Mouse (Mus musculus): ENCODE data around the gene Tlr6. TPM values are rescaled to one million over a fixed set of nuclear protein-coding genes. Genes with fewer than 3 reads are reported as not detected.

The Tlr6 gene
- total and polyA plus RNA-seq, 2 experiments from 2014 or later, result 0.38 to 0.41 TPM

DNA sequence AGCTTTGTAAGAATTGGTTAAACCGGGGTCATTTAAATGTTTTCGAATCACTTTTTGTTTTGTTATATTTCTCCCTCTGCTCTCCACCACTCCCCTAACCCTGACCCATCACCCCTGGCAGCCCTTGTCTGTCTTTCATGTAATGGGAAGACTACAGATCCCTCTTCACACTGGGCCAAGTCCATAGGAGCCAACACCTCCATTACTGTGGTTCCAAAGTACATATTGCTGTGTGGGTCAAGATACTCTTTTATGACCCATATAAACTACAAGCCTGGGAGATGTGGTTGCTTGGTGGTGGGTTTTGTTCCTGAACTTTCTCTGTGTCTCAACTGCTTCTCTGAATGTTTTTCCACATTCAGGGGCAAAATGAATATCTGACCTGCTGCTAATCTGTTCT lies 35.5 kb upstream of the Tlr6 start:
- no peak for DNase-seq (ENCODE audit: low spot score)

DNA sequence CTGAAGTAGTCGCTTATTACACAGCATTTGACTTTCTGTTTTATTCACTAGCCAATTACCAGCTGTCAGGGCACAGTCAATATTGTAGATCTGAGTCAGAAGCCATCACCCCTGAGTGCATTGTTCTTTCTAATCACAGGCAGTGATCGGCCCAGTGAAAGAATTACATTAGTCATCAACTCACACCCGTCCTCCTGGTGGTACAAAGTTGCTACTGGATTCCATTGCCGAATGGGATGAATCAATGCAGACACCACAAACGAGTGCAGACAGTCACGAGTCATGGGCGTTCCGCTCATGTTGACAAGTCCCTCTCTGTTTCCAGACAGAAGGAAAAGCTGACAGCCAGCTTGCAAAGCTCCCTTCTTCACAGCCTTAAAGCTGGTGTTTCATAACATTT lies 32.6 kb upstream of the Tlr6 start:
- Histone ChIP-seq H3K4me1 (ENCODE audit: insufficient read depth, low read length) (no peaks in the 10 kb centered on the region), H3K27ac (ENCODE audit: low read depth, low read length) (no peak overlapping the region), H3K9me3 (ENCODE audit: low read length) (no peaks in the 10 kb centered on the region), H3K36me3 (ENCODE audit: insufficient read depth, low read length) (no peaks in the 10 kb centered on the region), H3K9ac (replicated peaks; ENCODE audit: low read length, poor library complexity, severe bottlenecking) (no peak overlapping the region), H3K27me3 (ENCODE audit: insufficient read depth, low read length) (no peaks in the 10 kb centered on the region), H3K4me2 (ENCODE audit: low read depth, low read length, poor library complexity, severe bottlenecking) (no peak overlapping the region), H3K4me3 (ENCODE audit: low read depth, low read length) (no peak overlapping the region)
- DNase-seq (ENCODE audit: low spot score) (peak; percentile 19), ATAC-seq (ENCODE audit: low FRiP score) (no peak)
- 44% methylated on average over 8 of the region's 8 CpGs for WGBS
- TF ChIP-seq CTCF (IDR thresholded peaks at IDR 0.05), result peak; percentile 55

More for the DNA sequence above, 35.5 kb upstream of the Tlr6 start:
- no peak overlapping the region for H3K4me3 ChIP-seq (ENCODE audit: low read depth, low read length)
- no peak overlapping the region for H3K9ac ChIP-seq (replicated peaks; ENCODE audit: low read length, poor library complexity, severe bottlenecking)
- TF ChIP-seq CTCF (IDR thresholded peaks at IDR 0.05), result no peak
- H3K4me1 ChIP-seq (ENCODE audit: insufficient read depth, low read length), result no peaks in the 10 kb centered on the region
- H3K27ac ChIP-seq (ENCODE audit: low read depth, low read length), result no peak overlapping the region
- H3K27me3 ChIP-seq (ENCODE audit: insufficient read depth, low read length), result no peaks in the 10 kb centered on the region
- no peaks in the 10 kb centered on the region for H3K9me3 ChIP-seq (ENCODE audit: low read length)
- ATAC-seq (ENCODE audit: low FRiP score), result no peak
- no peak overlapping the region for H3K4me2 ChIP-seq (ENCODE audit: low read depth, low read length, poor library complexity, severe bottlenecking)
- 96% methylated on average over 2 of the region's 2 CpGs for WGBS
- no peaks in the 10 kb centered on the region for H3K36me3 ChIP-seq (ENCODE audit: insufficient read depth, low read length)

DNA sequence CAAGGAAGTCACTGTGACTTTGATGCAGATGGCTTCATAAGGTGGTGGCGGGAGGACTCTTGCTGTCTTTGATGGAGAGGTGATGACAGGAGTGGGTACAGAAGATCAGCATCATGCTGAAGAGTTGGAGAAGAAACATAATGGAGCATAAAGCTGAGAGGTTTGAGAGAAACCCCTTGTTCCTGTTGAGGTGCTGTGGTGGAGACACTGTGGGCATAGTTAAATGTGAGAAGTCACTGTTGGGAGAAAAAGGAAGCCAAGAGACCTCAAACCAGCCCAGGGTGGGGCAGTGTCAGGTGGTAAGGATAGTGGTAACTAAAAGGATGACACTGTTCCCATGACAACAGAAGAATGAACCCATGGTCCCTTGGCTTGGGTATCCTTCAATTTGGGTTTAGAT lies 30.0 kb upstream of the Tlr6 start:
- H3K4me2 ChIP-seq (ENCODE audit: low read depth, low read length, poor library complexity, severe bottlenecking), result no peak overlapping the region
- DNase-seq (ENCODE audit: low spot score) (no peak), ATAC-seq (ENCODE audit: low FRiP score) (no peak)
- H3K36me3 ChIP-seq (ENCODE audit: insufficient read depth, low read length), result no peaks in the 10 kb centered on the region
- 93% methylated on average over 1 of the region's 1 CpGs for WGBS
- H3K9me3 ChIP-seq (ENCODE audit: low read length), result no peaks in the 10 kb centered on the region
- no peaks in the 10 kb centered on the region for H3K27me3 ChIP-seq (ENCODE audit: insufficient read depth, low read length)
- no peaks in the 10 kb centered on the region for H3K4me1 ChIP-seq (ENCODE audit: insufficient read depth, low read length)
- no peak overlapping the region for H3K27ac ChIP-seq (ENCODE audit: low read depth, low read length)
- no peak for TF ChIP-seq CTCF (IDR thresholded peaks at IDR 0.05)
- no peak overlapping the region for H3K9ac ChIP-seq (replicated peaks; ENCODE audit: low read length, poor library complexity, severe bottlenecking)
- no peak overlapping the region for H3K4me3 ChIP-seq (ENCODE audit: low read depth, low read length)

DNA sequence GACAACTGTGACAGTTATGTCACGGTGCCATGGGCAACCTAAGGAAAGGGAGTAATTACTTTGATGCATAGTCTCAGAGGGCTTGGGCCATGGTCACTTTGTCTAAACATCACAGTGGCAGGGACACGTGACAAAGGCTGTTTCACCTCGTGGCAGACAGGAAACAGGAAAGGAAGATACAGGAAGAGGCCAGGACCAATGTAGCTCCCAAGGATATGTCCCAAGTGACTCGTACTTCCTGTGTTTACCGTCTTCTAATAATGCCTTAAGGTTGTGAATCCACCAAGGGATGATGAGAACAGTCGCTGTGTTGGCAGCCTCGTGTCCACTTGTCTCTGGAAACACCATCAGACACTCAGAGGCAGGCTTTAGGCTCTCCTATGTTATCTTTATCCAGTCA lies 26.1 kb upstream of the Tlr6 start:
- no peaks in the 10 kb centered on the region for H3K4me1 ChIP-seq (ENCODE audit: insufficient read depth, low read length)
- no peak overlapping the region for H3K27ac ChIP-seq (ENCODE audit: low read depth, low read length)
- DNase-seq (ENCODE audit: low spot score) (no peak), ATAC-seq (ENCODE audit: low FRiP score) (no peak)
- H3K4me2 ChIP-seq (ENCODE audit: low read depth, low read length, poor library complexity, severe bottlenecking), result no peak overlapping the region
- H3K27me3 ChIP-seq (ENCODE audit: insufficient read depth, low read length), result no peaks in the 10 kb centered on the region
- no peak for TF ChIP-seq CTCF (IDR thresholded peaks at IDR 0.05)
- no peaks in the 10 kb centered on the region for H3K36me3 ChIP-seq (ENCODE audit: insufficient read depth, low read length)
- no peak overlapping the region for H3K4me3 ChIP-seq (ENCODE audit: low read depth, low read length)
- no peaks in the 10 kb centered on the region for H3K9me3 ChIP-seq (ENCODE audit: low read length)
- 83% methylated on average over 7 of the region's 7 CpGs for WGBS
- no peak overlapping the region for H3K9ac ChIP-seq (replicated peaks; ENCODE audit: low read length, poor library complexity, severe bottlenecking)

GRCm38 (mm10) chr5:64977128-64977527 lies 17.2 kb upstream of the Tlr6 start:
- Histone ChIP-seq H3K4me1 (ENCODE audit: insufficient read depth, low read length) (no peaks in the 10 kb centered on the region), H3K9ac (replicated peaks; ENCODE audit: low read length, poor library complexity, severe bottlenecking) (no peak overlapping the region), H3K4me2 (ENCODE audit: low read depth, low read length, poor library complexity, severe bottlenecking) (no peak overlapping the region), H3K36me3 (ENCODE audit: insufficient read depth, low read length) (no peaks in the 10 kb centered on the region), H3K27me3 (ENCODE audit: insufficient read depth, low read length) (no peaks in the 10 kb centered on the region), H3K4me3 (ENCODE audit: low read depth, low read length) (no peak overlapping the region), H3K9me3 (ENCODE audit: low read length) (no peaks in the 10 kb centered on the region), H3K27ac (ENCODE audit: low read depth, low read length) (no peak overlapping the region)
- 62% methylated on average over 8 of the region's 8 CpGs for WGBS
- ATAC-seq (ENCODE audit: low FRiP score) (0 out of 2 replicates have a peak, but pooled peaks have one; percentile 31), DNase-seq (ENCODE audit: low spot score) (no peak)
- TF ChIP-seq CTCF (IDR thresholded peaks at IDR 0.05), result no peak

GRCm38 (mm10) chr5:64975121-64975520 lies 15.2 kb upstream of the Tlr6 start:
- Histone ChIP-seq H3K27me3 (ENCODE audit: insufficient read depth, low read length) (peaks cover 5% of the 10 kb centered on the region), H3K27ac (ENCODE audit: low read depth, low read length) (no peak overlapping the region), H3K9ac (replicated peaks; ENCODE audit: low read length, poor library complexity, severe bottlenecking) (no peak overlapping the region), H3K4me2 (ENCODE audit: low read depth, low read length, poor library complexity, severe bottlenecking) (no peak overlapping the region), H3K9me3 (ENCODE audit: low read length) (no peaks in the 10 kb centered on the region), H3K4me1 (ENCODE audit: insufficient read depth, low read length) (no peaks in the 10 kb centered on the region), H3K4me3 (ENCODE audit: low read depth, low read length) (no peak overlapping the region), H3K36me3 (ENCODE audit: insufficient read depth, low read length) (no peaks in the 10 kb centered on the region)
- TF ChIP-seq CTCF (IDR thresholded peaks at IDR 0.05), result no peak
- DNase-seq (ENCODE audit: low spot score), result no peak
- ATAC-seq (ENCODE audit: low FRiP score), result no peak
- WGBS, result 90% methylated on average over 5 of the region's 5 CpGs
